Mouse (Mus musculus) frontal cortex, postnatal 25 days (tissue): ENCODE measurements around the gene Atg9b.

Experiments
- DNase-seq, 2 experiments: peaks; one replicate each; pipeline ENCODE4 v3.0.0; 2022; ENCODE audit warnings: low spot score in 2 of 2

The Atg9b gene

DNA sequence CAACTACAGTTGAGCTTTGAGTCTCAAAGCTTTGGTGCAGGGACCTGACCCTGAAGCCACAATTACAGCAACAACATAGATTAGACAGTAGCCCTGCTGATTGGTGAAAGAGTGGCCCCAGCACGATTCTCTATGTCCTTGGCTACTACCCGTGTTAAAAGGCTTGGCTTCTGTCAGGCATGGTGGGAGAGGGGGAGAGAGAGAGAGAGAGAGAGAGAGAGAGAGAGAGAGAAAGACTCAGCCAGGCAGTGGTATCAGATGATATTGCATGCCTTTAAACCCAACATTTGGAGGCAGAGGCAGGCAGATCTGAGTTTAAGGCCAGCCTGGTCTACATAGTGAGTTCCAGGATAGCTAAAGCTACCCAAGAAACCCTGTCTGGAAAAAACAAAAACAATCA lies 10.0 kb downstream of the Atg9b start:
- DNase-seq: no peak

DNA sequence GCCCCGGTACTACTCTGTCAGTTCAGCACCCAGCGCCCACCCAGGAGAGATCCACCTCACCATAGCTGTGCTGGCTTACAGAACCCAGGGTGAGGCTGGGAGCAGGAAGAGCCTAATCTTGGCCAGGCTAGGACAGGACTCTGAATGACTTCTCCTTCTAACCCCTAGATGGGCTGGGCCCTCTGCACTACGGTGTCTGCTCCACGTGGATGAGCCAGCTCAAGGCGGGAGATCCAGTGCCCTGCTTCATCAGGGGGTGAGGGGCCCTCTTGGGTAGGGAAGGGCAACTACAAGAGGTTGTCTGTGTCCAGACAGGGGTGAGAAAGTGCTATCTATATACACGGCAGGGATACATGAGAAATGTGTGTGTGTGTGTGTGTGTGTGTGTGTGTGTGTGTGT lies 10.5 kb downstream of the Atg9b start:
- no peak for DNase-seq

DNA sequence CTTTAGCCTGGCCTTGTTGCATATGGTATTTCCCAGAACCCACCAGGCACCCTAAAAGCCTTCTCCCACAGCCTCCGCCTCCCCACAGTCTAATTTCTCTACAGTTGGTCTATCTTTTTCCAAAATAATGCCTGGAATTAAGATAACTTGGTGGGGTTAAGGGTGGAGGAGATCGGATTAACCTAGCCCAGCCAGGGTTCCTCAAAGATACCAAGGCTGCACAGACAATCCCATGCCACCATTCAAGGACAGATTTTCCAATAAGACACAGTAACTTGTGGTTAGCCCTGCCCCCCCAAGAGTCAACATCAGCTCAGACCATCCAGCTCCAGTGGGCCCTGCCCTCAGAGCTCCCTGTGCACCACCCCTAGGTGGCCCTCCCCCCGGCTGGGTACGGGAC lies 11.4 kb downstream of the Atg9b start:
- no peak for DNase-seq

DNA sequence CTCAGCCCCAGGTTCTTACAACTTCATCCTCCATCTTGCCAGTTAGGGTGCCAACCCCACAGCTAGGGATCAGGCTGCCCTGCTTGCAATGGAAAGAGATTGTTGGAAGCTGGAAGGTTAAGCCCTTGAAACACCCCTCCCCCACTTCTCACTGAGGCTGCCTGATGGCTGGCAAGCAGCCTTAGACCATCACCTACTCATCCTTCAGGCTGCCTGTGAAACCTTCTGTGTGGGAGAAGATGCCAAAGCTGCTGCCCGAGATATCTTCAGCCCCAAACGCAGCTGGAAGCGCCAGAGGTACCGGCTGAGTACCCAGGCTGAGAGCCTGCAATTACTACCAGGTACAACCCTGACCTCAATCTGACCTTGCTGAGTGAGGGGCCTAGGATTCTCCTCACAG lies 12.4 kb downstream of the Atg9b start:
- DNase-seq: no peak

DNA sequence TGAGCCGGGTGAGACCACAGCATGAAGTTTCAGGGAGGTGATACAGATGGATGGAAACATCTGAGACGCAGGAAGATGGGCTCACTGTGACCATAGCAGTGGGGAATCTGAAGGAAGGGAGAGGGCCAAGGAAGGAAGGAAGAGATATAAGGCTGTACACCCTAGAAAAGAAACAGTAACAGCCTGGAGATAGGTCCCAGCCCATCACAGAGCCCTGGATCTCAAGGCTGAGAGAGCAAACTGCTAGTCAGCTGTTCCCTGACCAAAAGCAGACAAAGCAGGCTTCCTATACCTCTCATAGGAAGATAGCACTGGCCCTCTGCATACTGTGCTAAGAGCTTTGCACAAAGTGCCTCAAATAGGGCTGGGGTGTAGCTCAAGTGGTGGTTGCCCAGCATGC lies 13.2 kb downstream of the Atg9b start:
- DNase-seq: no peak

DNA sequence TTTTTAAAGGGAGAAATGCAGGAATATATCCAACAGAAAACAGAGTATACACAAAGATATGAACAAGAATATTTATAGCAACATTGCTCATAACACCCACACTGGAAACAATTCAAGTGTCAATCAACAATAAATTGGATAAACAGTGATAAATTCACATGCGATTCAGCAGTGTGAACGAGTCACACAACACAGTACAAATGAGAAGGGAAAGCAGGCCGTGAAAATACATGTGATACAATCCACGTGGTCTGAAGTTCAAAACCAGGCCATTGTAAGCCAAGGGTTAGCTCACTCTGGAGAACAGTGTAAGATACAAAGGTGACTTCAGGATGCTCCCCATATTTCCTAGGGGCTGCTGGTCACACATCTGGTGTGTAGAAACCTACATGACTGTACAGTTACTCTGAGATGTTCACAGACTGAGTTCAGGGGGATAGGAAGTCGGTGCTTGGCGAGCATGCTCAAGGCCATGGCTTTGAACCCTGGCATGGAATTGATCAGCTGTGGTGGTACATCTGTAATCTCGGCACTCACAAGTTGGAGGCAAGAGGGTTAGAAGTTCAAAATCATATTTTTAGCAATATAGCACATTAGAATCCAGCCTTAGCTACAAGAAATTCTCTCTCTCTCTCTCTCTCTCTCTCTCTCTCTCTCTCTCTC lies 17.1 kb downstream of the Atg9b start:
- DNase-seq: no peak

DNA sequence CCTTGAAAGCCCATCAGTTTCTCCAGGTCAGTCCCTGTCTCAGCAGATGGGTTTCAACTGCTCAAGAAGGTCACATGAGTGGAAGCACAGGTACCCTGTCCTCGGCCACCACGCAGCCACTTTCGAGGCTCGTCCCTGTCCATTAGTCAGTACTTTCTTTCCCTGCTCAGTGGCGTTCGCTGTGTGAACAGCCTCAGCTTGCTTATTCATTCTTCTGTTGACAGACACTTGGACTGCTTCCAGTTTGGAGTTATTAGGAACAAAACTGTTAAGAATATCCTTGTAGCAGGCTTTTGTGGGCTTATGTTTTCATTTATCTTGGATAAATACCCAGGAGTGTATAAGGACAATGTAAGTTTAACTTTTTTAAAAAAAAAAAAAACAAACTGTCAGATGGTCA lies 17.7 kb downstream of the Atg9b start:
- DNase-seq: no peak

DNA sequence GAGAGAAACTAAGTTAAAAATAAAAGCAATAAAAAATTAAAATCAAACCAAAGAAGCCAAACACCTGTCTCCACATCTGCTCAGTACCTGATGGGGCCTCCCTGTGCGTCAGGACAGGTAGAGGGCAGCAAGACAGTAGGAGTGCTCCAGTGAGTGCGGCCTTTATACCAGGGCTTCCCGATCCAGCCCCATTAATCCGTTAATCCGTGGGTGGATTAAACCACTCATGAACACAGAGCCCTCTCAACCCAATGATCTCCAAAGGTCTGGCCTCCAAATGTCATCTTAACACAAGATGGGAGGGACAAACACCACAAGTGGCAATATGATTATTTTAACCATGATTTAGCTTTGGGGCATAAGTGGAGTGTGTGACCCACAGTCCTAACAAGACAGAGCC lies 18.1 kb downstream of the Atg9b start:
- DNase-seq: no peak

DNA sequence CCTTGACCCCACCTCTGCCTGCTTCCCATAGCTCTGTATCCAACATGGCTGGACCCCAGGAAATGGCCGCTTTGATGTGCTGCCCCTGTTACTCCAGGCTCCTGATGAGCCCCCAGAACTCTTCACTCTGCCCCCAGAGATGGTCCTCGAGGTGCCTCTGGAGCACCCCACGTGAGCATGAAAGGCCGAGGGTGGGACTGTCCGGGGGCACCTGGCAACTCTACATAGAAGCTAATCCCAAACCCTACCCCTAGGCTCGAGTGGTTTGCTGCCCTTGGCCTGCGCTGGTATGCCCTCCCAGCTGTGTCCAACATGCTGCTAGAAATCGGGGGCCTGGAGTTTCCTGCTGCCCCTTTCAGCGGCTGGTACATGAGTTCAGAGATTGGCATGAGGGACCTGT lies 22.2 kb downstream of the Atg9b start:
- DNase-seq: no peak

DNA sequence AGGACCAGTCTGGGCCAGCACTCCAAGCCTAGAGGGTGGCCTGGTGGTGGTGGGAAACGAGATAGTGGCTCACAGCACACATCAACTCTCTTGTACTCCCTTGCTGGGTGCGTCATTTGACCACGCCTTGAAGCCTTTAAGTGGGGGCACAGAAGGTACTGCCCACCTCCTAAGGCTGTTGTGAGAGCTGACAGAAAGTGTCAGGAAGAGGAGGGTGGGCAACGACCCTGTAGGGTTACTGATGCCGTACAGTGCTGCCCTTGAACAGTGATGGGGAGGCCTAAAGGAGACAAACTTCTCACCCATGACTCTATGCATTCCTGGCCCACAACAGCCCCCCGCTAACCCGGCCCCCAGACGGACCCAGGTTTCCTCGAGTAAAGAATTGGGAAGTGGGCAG lies 25.5 kb downstream of the Atg9b start:
- DNase-seq: no peak

DNA sequence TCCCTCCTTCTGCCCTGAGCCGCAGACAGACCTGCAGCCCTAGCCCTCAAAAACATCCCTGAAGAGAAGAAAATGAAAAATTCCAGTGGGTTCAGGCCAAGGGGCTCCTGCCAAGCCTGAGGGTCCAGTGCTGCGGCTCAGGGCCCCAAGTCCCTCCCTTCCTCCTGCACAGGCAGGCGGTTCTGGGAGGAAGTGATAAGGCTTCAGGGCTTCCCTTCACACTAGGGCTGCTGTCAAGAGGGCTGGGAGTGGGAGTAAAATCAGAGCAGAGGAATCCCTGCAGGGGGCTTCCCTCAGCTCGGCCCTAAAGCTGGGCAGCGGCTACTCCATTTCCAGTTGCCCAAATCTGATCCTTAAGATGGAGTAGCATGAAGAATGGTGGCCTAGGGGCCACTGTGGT lies 26.4 kb downstream of the Atg9b start:
- DNase-seq: no peak

DNA sequence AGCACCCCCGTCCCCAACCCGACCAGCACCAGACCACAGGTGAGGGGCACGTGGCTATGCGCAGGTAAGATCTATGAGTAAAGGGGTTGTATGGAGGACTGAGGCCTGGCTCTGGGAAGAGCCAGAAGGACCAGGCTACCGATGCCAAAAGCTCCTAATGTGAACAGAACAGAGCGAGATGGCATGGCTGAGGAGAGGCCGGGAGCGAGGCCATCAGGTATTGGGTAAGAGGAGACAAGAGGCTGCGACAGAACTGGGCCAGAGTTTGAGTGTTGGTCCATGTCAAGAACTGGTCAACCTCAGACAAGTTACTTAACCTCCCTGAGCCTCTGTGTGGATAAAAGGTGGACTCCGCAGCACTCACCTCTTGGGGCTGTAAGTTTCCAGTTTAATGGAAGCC lies 27.0 kb downstream of the Atg9b start:
- DNase-seq: no peak

DNA sequence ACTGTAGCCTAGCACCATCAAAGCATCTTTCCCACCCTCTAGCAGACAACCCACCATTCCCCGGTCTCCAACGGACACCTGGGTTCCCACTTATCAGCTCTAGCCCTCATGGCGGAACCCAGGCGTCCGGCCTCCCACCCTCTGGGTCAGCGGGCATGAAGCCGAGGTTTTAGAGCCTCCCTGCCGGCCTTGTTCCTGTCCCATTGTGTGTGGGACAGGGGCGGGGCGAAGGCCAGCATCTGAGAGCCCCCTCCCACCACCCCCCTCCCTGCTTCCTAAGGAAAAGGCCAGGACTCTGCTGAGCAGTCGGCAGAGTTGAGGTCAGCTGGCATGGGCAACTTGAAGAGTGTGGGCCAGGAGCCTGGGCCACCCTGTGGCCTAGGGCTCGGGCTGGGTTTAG lies 27.4 kb downstream of the Atg9b start, which contains the start of gene Nos3:
Gene Nos3, plus strand, starts transcription at position 303 of the 400 bp plus-strand sequence.
- DNase-seq: no peak

DNA sequence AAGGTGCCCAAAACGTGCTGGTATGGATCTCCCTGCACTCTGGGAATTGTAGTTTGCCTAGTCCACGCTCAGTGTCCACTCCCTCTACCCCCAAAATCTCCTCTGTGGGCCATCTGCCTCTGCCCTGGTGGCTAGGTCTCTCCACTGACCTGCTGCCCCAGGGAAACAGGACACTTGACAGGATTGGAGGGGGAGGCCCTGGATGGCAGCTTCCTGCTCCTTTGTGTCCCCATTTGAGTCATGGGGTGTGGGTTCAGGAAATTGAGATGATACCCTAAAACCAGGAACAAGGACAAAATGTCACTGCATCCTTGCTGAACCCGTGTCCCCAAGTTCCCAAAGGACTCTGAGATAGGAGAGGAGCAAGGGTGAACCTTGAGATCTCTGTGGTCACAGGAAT lies 27.9 kb downstream of the Atg9b start:
- DNase-seq: no peak

DNA sequence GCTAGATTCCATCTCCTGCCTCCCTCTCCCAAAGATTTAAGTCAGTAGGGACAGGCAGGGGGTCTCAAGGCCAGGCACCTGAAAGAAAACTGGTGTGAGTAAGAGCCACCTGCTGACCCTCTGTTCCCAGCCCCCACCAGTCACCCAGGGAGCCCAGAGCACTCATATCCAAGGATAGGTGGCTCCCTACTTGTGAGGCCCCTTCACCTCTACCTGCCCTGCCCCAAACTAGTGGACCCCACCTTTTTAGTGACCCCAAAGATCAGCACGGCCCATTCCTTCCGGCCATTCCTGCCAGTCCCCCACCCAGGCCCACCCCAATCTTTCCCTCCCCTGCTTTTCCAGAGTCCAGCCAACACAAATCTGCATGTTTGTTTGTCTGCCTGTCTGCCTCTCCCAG lies 28.5 kb downstream of the Atg9b start:
- no peak for DNase-seq

DNA sequence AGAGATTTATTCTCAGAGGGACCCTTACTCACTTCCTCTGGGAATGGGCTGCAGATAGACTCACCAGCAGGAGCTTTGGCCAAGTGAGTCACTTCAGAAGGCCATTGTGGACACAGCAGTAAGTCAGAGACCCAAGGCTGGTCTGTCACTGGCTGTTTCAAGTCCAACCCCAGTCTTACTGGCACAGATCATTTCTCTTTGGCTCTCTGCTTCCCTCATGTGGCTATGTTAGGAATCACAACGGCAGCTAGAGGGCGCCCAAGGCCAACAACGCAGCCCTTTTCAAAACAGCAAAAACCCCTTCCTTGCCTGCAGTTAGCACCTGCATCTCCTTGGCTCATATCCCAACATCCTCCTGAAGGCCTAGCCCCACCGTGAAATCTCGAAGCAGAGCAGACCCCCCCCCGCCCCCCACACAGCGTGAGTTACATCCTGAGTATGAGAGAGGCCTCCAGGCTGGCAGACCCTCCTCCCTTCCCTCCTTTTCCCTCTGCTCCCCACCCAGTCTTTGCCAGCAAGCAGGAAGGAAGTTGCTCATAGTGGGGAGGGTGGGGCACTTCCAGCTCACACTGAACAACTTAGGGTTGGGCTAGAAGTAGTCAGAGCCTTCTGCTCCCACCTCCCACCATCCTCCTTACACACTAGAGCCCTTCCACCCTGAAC lies 31.0 kb downstream of the Atg9b start:
- peak; percentile 72 to 82 for DNase-seq

DNA sequence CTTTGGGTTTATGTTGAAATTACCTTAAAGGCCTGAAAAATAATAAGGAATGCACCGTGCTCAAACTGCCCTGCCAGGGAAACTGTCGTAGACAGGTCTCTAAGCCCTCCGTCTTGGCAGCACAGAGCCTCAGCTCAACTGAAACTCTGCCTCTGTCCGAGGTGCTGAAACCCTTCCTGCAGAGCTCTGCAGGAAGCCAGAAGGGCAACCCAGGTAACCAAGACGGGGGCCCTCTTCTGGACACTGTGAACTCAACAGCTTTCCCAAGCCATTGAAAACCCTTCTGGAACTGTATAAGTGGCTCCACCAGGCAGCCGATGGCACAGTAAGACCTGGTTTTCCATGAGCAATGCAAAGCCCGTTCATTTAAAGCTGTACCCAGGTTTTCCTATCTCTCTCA lies 34.5 kb downstream of the Atg9b start:
- no peak for DNase-seq

DNA sequence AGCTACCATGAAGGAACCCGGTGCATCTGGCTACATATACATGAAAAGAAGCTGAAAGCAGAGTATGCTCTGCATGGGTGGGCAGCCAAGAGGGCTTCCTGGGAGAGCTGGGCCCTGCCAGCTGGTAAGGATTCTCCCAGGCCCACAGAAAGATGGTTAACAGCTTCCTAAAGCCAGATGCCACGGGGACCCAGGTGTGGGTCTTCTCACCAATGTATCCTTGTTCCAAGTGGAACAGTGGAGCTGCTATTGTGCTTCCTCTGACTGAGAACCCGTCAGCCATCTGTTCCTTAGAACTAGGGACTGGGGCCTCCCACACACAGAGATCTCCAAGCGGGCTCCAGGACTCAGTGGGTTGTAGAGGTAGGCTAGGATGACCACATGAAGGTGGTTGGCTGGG lies 35.2 kb downstream of the Atg9b start:
- no peak for DNase-seq

DNA sequence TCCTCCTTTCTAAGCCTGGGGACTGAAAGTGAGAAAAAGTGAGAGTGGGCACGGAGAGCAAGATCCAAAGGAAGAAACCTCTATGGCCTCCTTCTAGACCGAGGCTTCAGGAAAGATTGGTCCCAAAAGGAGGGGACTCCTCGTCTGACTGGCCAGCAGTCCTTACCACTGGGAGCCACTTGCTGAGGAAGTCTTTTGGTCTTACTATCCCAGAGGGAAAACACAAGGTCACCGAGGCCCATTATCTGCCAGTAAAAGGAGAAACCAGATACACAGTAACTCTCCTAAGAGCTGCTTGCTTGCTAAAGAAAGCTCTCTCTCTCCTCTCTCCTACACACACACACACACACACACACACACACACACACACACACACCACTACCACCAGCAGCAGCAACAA lies 38.6 kb downstream of the Atg9b start:
- no peak for DNase-seq

DNA sequence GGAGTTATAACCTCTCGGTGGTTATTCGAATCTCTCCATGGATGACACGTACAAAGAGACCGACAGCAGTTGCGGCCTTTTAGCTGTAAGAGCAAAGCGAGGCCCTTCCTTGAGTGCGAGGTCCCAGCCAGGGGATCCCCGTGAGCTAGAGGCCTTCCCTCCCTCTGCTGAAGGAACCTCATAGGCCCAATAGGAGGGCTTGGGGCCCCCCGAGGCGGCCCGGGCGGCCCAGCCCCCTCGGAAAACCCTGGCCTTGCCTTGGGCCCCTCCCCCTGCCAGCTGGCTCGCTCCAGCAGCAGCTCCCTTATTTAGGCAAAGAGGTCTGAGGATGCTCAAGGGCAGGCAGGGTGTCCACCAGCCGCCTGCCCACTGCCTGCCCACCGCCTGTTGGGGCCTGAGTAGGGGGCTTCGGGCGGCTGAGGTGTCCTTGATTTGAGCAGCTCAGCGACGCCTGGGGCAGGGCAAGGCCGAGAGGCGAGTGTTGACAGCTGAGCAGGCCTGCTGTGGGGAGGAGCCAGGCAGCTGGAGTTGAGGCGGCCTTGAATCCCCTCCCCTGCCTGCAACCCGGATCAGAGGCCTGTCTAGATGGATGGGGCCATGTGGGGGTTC lies 39.6 kb downstream of the Atg9b start:
- DNase-seq: no peak

DNA sequence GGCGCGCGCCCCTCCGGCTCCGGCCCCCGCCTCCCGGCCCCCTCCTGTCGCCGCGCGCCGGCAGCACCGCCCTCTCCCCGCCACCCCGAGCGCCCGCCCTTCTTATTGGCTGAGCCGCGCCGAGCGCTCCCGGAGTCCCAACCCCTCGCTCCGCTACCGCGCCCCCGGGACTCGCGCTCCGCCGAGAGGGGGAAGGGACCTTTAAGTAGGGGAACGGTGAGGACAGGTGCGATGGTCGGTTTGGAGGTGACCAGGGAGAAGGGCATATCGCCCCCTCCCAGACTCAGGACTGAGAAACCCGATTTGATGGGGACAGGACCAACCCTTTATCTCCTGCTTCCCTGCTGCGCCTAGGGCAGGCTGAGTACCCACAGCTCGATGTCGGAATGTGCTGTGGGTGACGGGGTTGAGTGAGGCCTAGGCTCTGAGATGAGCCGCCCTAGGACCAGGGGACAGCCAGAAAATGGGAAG lies 40.2 kb downstream of the Atg9b start:
- DNase-seq: peak; percentile 57 to 75

DNA sequence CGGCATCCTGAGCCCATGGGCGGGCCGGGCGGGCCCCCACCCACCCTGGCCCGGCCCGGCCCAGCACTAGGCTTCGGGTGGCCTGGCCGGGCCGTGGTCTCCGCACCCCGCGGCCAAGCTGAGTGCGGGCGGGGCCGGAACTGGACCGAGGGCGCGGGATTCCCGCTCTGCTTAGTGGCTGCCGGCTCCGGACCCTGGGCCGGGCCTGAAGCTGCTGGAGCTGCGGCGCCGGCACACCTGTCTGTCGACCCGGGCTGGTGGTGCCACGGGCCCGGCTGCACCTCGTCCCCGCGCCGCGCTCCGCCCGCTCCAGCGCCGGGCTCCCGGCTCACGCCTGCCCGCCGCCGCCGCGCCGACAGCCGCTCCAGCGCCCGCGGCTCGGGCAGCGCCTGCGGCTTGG lies 40.7 kb downstream of the Atg9b start, which contains the start of gene Kcnh2:
Gene Kcnh2, minus strand, starts transcription at position 327 of the 400 bp plus-strand sequence.
- DNase-seq: no peak
